Mouse (Mus musculus) forebrain, embryonic 14.5 days (tissue): ENCODE data around the gene Gnas. TPM values are rescaled to one million over a fixed set of nuclear protein-coding genes. Genes with fewer than 3 reads are reported as not detected.

Experiments used
- ATAC-seq: fragments of 200-750 bp; cut with Nextera tagmentation; 2 replicates; pipeline ENCODE4 v1.8.0; 2017; ENCODE audit warnings: mild to moderate bottlenecking, moderate library complexity
- DNase-seq: peaks from one replicate; pipeline ENCODE4 v3.0.0-alpha.2; 2015; ENCODE audit warnings: low spot score
- H3K27ac ChIP-seq: fragments of 300-500 bp; sonication (generic); 2 replicates; pipeline ENCODE4 v1.5.1; 2014; ENCODE audit warnings: low read depth, mild to moderate bottlenecking, control low read depth, low read length, moderate library complexity
- H3K27me3 ChIP-seq: fragments of 300-500 bp; sonication (generic); replicated peaks from 2 replicates; pipeline ENCODE4 v1.6.1; 2014; ENCODE audit warnings: low read length, control low read depth, mixed read lengths; ENCODE audit not compliant: control insufficient read depth, insufficient read depth
- H3K36me3 ChIP-seq: fragments of 300-500 bp; sonication (generic); 2 replicates; pipeline ENCODE4 v1.6.1; 2014; ENCODE audit warnings: low read length, control low read depth; ENCODE audit not compliant: control insufficient read depth, insufficient read depth
- H3K4me1 ChIP-seq: fragments of 300-500 bp; sonication (generic); 2 replicates; pipeline ENCODE4 v1.6.1; 2014; ENCODE audit warnings: antibody characterized with exemption, low read length, control low read depth; ENCODE audit not compliant: control insufficient read depth, insufficient read depth
- H3K4me2 ChIP-seq: fragments of 300-500 bp; sonication (generic); 2 replicates; pipeline ENCODE4 v1.6.1; 2014; ENCODE audit warnings: mild to moderate bottlenecking, control low read depth, low read length
- H3K4me3 ChIP-seq: fragments of 300-500 bp; sonication (generic); 2 replicates; pipeline ENCODE4 v1.5.1; 2014; ENCODE audit warnings: low read depth, low read length, control low read depth
- H3K9ac ChIP-seq: fragments of 300-500 bp; sonication (generic); 2 replicates; pipeline ENCODE4 v1.6.1; 2014; ENCODE audit warnings: mild to moderate bottlenecking, low read length, control low read depth, moderate library complexity
- H3K9me3 ChIP-seq: fragments of 300-500 bp; sonication (generic); replicated peaks from 2 replicates; pipeline ENCODE4 v1.6.1; 2016; ENCODE audit warnings: low read length, control low read depth, mixed read lengths; ENCODE audit not compliant: control insufficient read depth
- WGBS: fragments of 180-500 bp; shearing (Covaris S2); extraction: QIAGEN DNeasy Blood & Tissue Kit; methylation state at CpG from one replicate; pipeline ENCODE4 v1.1.7; 2014; 5-methylcytosine and 5-hydroxymethylcytosine counted together
- polyA plus RNA-seq: library from polyadenylated mRNA; unstranded; fragments of >200 nt; fragmentation: Nextera tagmentation; extraction: Ambion mirVana; gene quantifications from 2 replicates; pipeline ENCODE4 v1.2.1, GENCODE M21; 2014

Gene Gnas
- polyA plus RNA-seq, 1 experiment from 2014 or later = 966 TPM

GRCm38 (mm10) chr2:174337275-174337674 is 53.2 kb downstream of the Gnas start:
- Histone ChIP-seq H3K9me3 (no peaks in the 10 kb centered on the region), H3K4me3 (no peak overlapping the region), H3K9ac (no peak overlapping the region), H3K27ac (no peak overlapping the region), H3K36me3 (peaks cover 12% of the 10 kb centered on the region; the same call in 1 of the 2 replicates), H3K4me2 (no peak overlapping the region), H3K4me1 (peaks cover 25% of the 10 kb centered on the region), H3K27me3 (no peaks in the 10 kb centered on the region)
- 90% methylated on average over 13 of the region's 13 CpGs for WGBS
- DNase-seq = no peak
- no peak for ATAC-seq

- 100% methylated on average over 1 of the region's 1 CpGs for WGBS
- ATAC-seq (0 out of 2 replicates have a peak, but pooled peaks have one; percentile 9), DNase-seq (no peak)
- no peak overlapping the region for H3K4me3 ChIP-seq
- peaks cover 23% of the 10 kb centered on the region for H3K4me1 ChIP-seq
- H3K9ac ChIP-seq = no peak overlapping the region
- H3K27ac ChIP-seq = no peak overlapping the region
- H3K27me3 ChIP-seq = no peaks in the 10 kb centered on the region
- no peaks in the 10 kb centered on the region for H3K9me3 ChIP-seq
- peaks cover 21% of the 10 kb centered on the region for H3K36me3 ChIP-seq
- no peak overlapping the region for H3K4me2 ChIP-seq
Measured at GRCm38 (mm10) chr2:174339701-174340100, 55.6 kb downstream of the Gnas start.

GRCm38 (mm10) chr2:174340229-174340892 is 56.2 kb downstream of the Gnas start:
- no peak for DNase-seq
- no peak overlapping the region for H3K4me3 ChIP-seq
- no peak for ATAC-seq
- H3K27ac ChIP-seq = no peak overlapping the region
- H3K36me3 ChIP-seq = peaks cover 27% of the 10 kb centered on the region
- H3K9ac ChIP-seq = no peak overlapping the region
- 95% methylated on average over 3 of the region's 3 CpGs for WGBS
- H3K27me3 ChIP-seq = no peaks in the 10 kb centered on the region
- H3K4me1 ChIP-seq = peaks cover 27% of the 10 kb centered on the region
- no peaks in the 10 kb centered on the region for H3K9me3 ChIP-seq
- no peak overlapping the region for H3K4me2 ChIP-seq

GRCm38 (mm10) chr2:174340893-174341580 is 56.9 kb downstream of the Gnas start:
- H3K27me3 ChIP-seq = no peaks in the 10 kb centered on the region
- peaks cover 27% of the 10 kb centered on the region for H3K4me1 ChIP-seq
- ATAC-seq (no peak), DNase-seq (no peak)
- H3K9me3 ChIP-seq = no peaks in the 10 kb centered on the region
- H3K4me3 ChIP-seq = no peak overlapping the region
- H3K4me2 ChIP-seq = no peak overlapping the region
- peaks cover 34% of the 10 kb centered on the region for H3K36me3 ChIP-seq
- no peak overlapping the region for H3K27ac ChIP-seq
- no peak overlapping the region for H3K9ac ChIP-seq
- 90% methylated on average over 4 of the region's 4 CpGs for WGBS

GRCm38 (mm10) chr2:174342793-174343400 is 58.8 kb downstream of the Gnas start:
- Histone ChIP-seq H3K4me1 (peaks cover 27% of the 10 kb centered on the region), H3K27ac (peak overlapping the region; percentile 27; the same call in 1 of the 2 replicates), H3K9me3 (no peaks in the 10 kb centered on the region), H3K36me3 (peaks cover 43% of the 10 kb centered on the region), H3K27me3 (no peaks in the 10 kb centered on the region), H3K4me3 (no peak overlapping the region), H3K4me2 (no peak overlapping the region), H3K9ac (peak overlapping the region; percentile 21; the same call in 1 of the 2 replicates)
- ATAC-seq (no peak), DNase-seq (no peak)
- WGBS = 58% methylated on average over 8 of the region's 8 CpGs

GRCm38 (mm10) chr2:174343566-174343965 is 59.4 kb downstream of the Gnas start:
- 42% methylated on average over 1 of the region's 1 CpGs for WGBS
- Histone ChIP-seq H3K9ac (no peak overlapping the region), H3K4me1 (peaks cover 26% of the 10 kb centered on the region), H3K4me2 (no peak overlapping the region), H3K27ac (peak overlapping the region; percentile 27; the same call in 1 of the 2 replicates), H3K27me3 (no peaks in the 10 kb centered on the region), H3K36me3 (peaks cover 43% of the 10 kb centered on the region), H3K9me3 (no peaks in the 10 kb centered on the region), H3K4me3 (no peak overlapping the region)
- DNase-seq = no peak
- ATAC-seq = no peak

- no peak overlapping the region for H3K4me3 ChIP-seq
- no peak overlapping the region for H3K9ac ChIP-seq
- peaks cover 25% of the 10 kb centered on the region for H3K4me1 ChIP-seq
- H3K4me2 ChIP-seq = 0 out of 2 replicates have a peak overlapping the region, but pooled peaks have one; percentile 19
- 14% methylated on average over 3 of the region's 3 CpGs for WGBS
- H3K9me3 ChIP-seq = no peaks in the 10 kb centered on the region
- DNase-seq = peak; percentile 94
- peak overlapping the region; percentile 27; the same call in 1 of the 2 replicates for H3K27ac ChIP-seq
- peak; percentile 81 for ATAC-seq
- H3K36me3 ChIP-seq = peaks cover 40% of the 10 kb centered on the region
- H3K27me3 ChIP-seq = no peaks in the 10 kb centered on the region
Measured at GRCm38 (mm10) chr2:174344003-174344655, 60.0 kb downstream of the Gnas start.

GRCm38 (mm10) chr2:174344996-174345395 is 60.9 kb downstream of the Gnas start:
- Histone ChIP-seq H3K4me2 (no peak overlapping the region), H3K9me3 (no peaks in the 10 kb centered on the region), H3K27ac (peak overlapping the region; percentile 18; the same call in 1 of the 2 replicates), H3K4me1 (peaks cover 25% of the 10 kb centered on the region), H3K4me3 (no peak overlapping the region), H3K9ac (no peak overlapping the region), H3K36me3 (peaks cover 40% of the 10 kb centered on the region), H3K27me3 (no peaks in the 10 kb centered on the region)
- 95% methylated on average over 16 of the region's 16 CpGs for WGBS
- DNase-seq (no peak), ATAC-seq (no peak)
